Mouse (Mus musculus) heart, embryonic 14.5 days (tissue): ENCODE measurements at regions not wholly inside any gene's neighbourhood (a gene's known extent, or its start where the extent isn't known, plus 50 kb on each side); places are given as distances from the start of the nearest gene placed in this dataset.

ENCODE experiments used
- ATAC-seq: fragments of 200-750 bp; cut with Nextera tagmentation; 2 replicates; pipeline ENCODE4 v1.8.0; 2017; ENCODE audit warnings: low read depth, moderate TSS enrichment; ENCODE audit not compliant: insufficient number of reproducible peaks, insufficient read depth, low FRiP score
- H3K27ac ChIP-seq, 2 experiments: fragments of 200-500 bp in 1 of 2; fragments of 300-500 bp in 1 of 2; sonication (generic) in 1 of 2; replicated peaks in 1 of 2; 2 replicates each; pipeline ENCODE4 v1.5.1; 2012 to 2014; ENCODE audit warnings: low read depth in 2 of 2, low read length in 2 of 2, control low read depth in 1 of 2, mild to moderate bottlenecking in 1 of 2, mixed read lengths in 1 of 2; ENCODE audit not compliant: control insufficient read depth in 1 of 2, insufficient read depth in 1 of 2
- H3K27me3 ChIP-seq: fragments of 300-500 bp; sonication (generic); 2 replicates; pipeline ENCODE4 v1.6.1; 2014; ENCODE audit warnings: mild to moderate bottlenecking, low read length, control low read depth; ENCODE audit not compliant: control insufficient read depth, insufficient read depth
- H3K36me3 ChIP-seq: fragments of 300-500 bp; sonication (generic); 2 replicates; pipeline ENCODE4 v1.6.1; 2014; ENCODE audit warnings: mild to moderate bottlenecking, control low read depth, low read length, mixed read lengths; ENCODE audit not compliant: control insufficient read depth, insufficient read depth
- H3K4me1 ChIP-seq, 2 experiments: fragments of 200-500 bp in 1 of 2; fragments of 300-500 bp in 1 of 2; sonication (generic) in 1 of 2; 2 replicates each; pipeline ENCODE4 v1.6.1; 2012 to 2014; ENCODE audit warnings: low read length in 2 of 2, control low read depth in 1 of 2, mixed read lengths in 1 of 2; ENCODE audit not compliant: control insufficient read depth in 2 of 2, insufficient read depth in 2 of 2
- H3K4me2 ChIP-seq: fragments of 300-500 bp; sonication (generic); 2 replicates; pipeline ENCODE4 v1.6.1; 2014; ENCODE audit warnings: mild to moderate bottlenecking, low read length
- H3K4me3 ChIP-seq, 2 experiments: fragments of 200-500 bp in 1 of 2; fragments of 300-500 bp in 1 of 2; sonication (generic) in 1 of 2; 2 replicates each; pipeline ENCODE4 v1.5.1; 2012 to 2014; ENCODE audit warnings: low read length in 2 of 2, mild to moderate bottlenecking in 2 of 2, control low read depth in 1 of 2, low read depth in 1 of 2, moderate library complexity in 1 of 2; ENCODE audit not compliant: control insufficient read depth in 1 of 2, insufficient read depth in 1 of 2
- H3K9ac ChIP-seq: fragments of 300-500 bp; sonication (generic); 2 replicates; pipeline ENCODE4 v1.6.1; 2014; ENCODE audit warnings: mild to moderate bottlenecking, low read length
- H3K9me3 ChIP-seq: fragments of 300-500 bp; sonication (generic); 2 replicates; pipeline ENCODE4 v1.6.1; 2016; ENCODE audit warnings: low read length, control low read depth; ENCODE audit not compliant: control insufficient read depth
- WGBS: fragments of 180-500 bp; shearing (Covaris S2); extraction: QIAGEN DNeasy Blood & Tissue Kit; methylation state at CpG from one replicate; pipeline ENCODE4 v1.1.7; 2014; 5-methylcytosine and 5-hydroxymethylcytosine counted together

GRCm38 (mm10) chr13:26267501-26267900, 502.5 kb downstream of the Hdgfl1 start:
- no peak overlapping the region for H3K27ac ChIP-seq
- H3K4me3 ChIP-seq: no peak overlapping the region
- WGBS: 75% methylated on average over 2 of the region's 2 CpGs
- ATAC-seq: no peak
- H3K36me3 ChIP-seq: no peaks in the 10 kb centered on the region
- H3K4me1 ChIP-seq: no peaks in the 10 kb centered on the region
- no peaks in the 10 kb centered on the region for H3K9me3 ChIP-seq
- H3K4me2 ChIP-seq: no peak overlapping the region
- H3K27me3 ChIP-seq: no peaks in the 10 kb centered on the region
- H3K9ac ChIP-seq: no peak overlapping the region

- no peaks in the 10 kb centered on the region for H3K9me3 ChIP-seq
- no peaks in the 10 kb centered on the region for H3K4me1 ChIP-seq
- ATAC-seq: no peak
Measured at GRCm38 (mm10) chr13:26235941-26236340, 534.0 kb downstream of the Hdgfl1 start.

GRCm38 (mm10) chr13:26234703-26235102, 535.3 kb downstream of the Hdgfl1 start:
- no peak overlapping the region for H3K27ac ChIP-seq
- 86% methylated on average over 1 of the region's 1 CpGs for WGBS
- H3K4me3 ChIP-seq: no peak overlapping the region
- no peak overlapping the region for H3K4me2 ChIP-seq
- H3K4me1 ChIP-seq: no peaks in the 10 kb centered on the region
- H3K36me3 ChIP-seq: no peaks in the 10 kb centered on the region
- H3K9me3 ChIP-seq: no peaks in the 10 kb centered on the region
- no peaks in the 10 kb centered on the region for H3K27me3 ChIP-seq
- H3K9ac ChIP-seq: no peak overlapping the region
- no peak for ATAC-seq

More at GRCm38 (mm10) chr13:26235941-26236340, 534.0 kb downstream of the Hdgfl1 start:
- WGBS: 59% methylated on average over 5 of the region's 5 CpGs
- no peak overlapping the region for H3K9ac ChIP-seq
- H3K27ac ChIP-seq: no peak overlapping the region
- H3K4me3 ChIP-seq: no peak overlapping the region
- no peaks in the 10 kb centered on the region for H3K36me3 ChIP-seq
- no peak overlapping the region for H3K4me2 ChIP-seq
- no peaks in the 10 kb centered on the region for H3K27me3 ChIP-seq

- ATAC-seq: no peak
- WGBS: 75% methylated on average over 3 of the region's 3 CpGs
- H3K4me1 ChIP-seq: no peaks in the 10 kb centered on the region
Measured at GRCm38 (mm10) chr13:26217299-26217698, 552.7 kb downstream of the Hdgfl1 start.

GRCm38 (mm10) chr13:26216579-26216978, 553.4 kb downstream of the Hdgfl1 start:
- H3K27ac ChIP-seq: no peak overlapping the region
- no peaks in the 10 kb centered on the region for H3K4me1 ChIP-seq
- H3K36me3 ChIP-seq: no peaks in the 10 kb centered on the region
- no peak overlapping the region for H3K4me2 ChIP-seq
- no peaks in the 10 kb centered on the region for H3K9me3 ChIP-seq
- H3K27me3 ChIP-seq: no peaks in the 10 kb centered on the region
- ATAC-seq: no peak
- no peak overlapping the region for H3K4me3 ChIP-seq
- no peak overlapping the region for H3K9ac ChIP-seq

More at GRCm38 (mm10) chr13:26217299-26217698, 552.7 kb downstream of the Hdgfl1 start:
- H3K4me2 ChIP-seq: no peak overlapping the region
- H3K36me3 ChIP-seq: no peaks in the 10 kb centered on the region
- no peaks in the 10 kb centered on the region for H3K9me3 ChIP-seq
- H3K9ac ChIP-seq: no peak overlapping the region
- no peaks in the 10 kb centered on the region for H3K27me3 ChIP-seq
- H3K27ac ChIP-seq: no peak overlapping the region
- no peak overlapping the region for H3K4me3 ChIP-seq

GRCm38 (mm10) chr13:26205532-26206105, 564.3 kb downstream of the Hdgfl1 start:
- H3K4me2 ChIP-seq: no peak overlapping the region
- H3K27me3 ChIP-seq: no peaks in the 10 kb centered on the region
- no peak for ATAC-seq
- H3K4me1 ChIP-seq: peaks cover 0 to 4% of the 10 kb centered on the region in 2 experiments; a peak in 1 of 4 replicates
- H3K27ac ChIP-seq: no peak overlapping the region; a peak in 1 of 4 replicates
- 43% methylated on average over 1 of the region's 1 CpGs for WGBS
- H3K9me3 ChIP-seq: no peaks in the 10 kb centered on the region
- no peak overlapping the region for H3K4me3 ChIP-seq
- H3K9ac ChIP-seq: no peak overlapping the region
- H3K36me3 ChIP-seq: no peaks in the 10 kb centered on the region

GRCm38 (mm10) chr13:26194646-26195045, 575.3 kb downstream of the Hdgfl1 start:
- 87% methylated on average over 4 of the region's 4 CpGs for WGBS
- H3K4me2 ChIP-seq: no peak overlapping the region
- 0 out of 4 replicates have a peak, but pooled peaks cover 0 to 3% of the 10 kb centered on the region in 2 experiments for H3K4me1 ChIP-seq
- H3K4me3 ChIP-seq: no peak overlapping the region
- no peak overlapping the region for H3K27ac ChIP-seq
- no peaks in the 10 kb centered on the region for H3K9me3 ChIP-seq
- H3K9ac ChIP-seq: no peak overlapping the region
- no peaks in the 10 kb centered on the region for H3K27me3 ChIP-seq
- ATAC-seq: no peak
- no peaks in the 10 kb centered on the region for H3K36me3 ChIP-seq

GRCm38 (mm10) chr13:26183879-26184278, 586.1 kb downstream of the Hdgfl1 start:
- 84% methylated on average over 4 of the region's 4 CpGs for WGBS
- H3K27me3 ChIP-seq: no peaks in the 10 kb centered on the region
- no peaks in the 10 kb centered on the region for H3K36me3 ChIP-seq
- H3K9me3 ChIP-seq: no peaks in the 10 kb centered on the region
- H3K4me1 ChIP-seq: no peaks in the 10 kb centered on the region
- H3K4me3 ChIP-seq: no peak overlapping the region
- H3K27ac ChIP-seq: no peak overlapping the region
- no peak overlapping the region for H3K4me2 ChIP-seq
- no peak overlapping the region for H3K9ac ChIP-seq
- no peak for ATAC-seq
